In the genomic region with DNA sequence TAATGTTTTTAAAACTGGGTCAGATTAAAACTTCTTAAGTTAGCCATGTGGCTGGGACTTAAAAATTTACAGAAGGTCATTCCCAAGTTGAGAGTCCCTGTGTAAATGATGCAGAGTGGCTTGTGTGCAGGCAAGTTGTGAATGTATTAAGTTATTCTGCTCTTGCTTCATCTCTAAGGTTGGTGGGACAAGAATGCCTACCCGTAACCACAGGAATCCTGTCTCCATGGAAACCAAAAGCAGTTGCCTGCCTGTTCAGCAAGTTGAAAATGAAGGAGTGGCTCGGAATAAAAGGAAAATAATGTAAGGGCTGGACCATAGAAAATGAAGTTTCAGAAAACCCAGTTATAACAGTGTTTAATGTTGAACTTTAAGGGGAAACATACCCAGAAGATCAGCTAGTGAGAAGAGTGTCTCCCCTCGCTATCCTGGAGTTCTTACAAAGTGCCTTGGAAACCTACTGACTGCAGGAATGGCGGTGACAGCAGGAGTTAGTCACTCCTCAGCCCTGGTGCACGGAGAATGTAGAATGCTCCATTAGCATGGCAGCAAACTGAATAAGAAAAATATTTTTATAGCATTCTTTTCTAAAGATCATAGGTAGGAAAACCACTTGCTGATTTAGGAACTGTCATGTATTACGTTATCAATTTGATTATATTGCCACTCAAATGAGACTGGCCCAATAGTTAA, we compare ENCODE assay signal across 11 mouse cellular contexts. TPM values are rescaled to one million over a fixed set of nuclear protein-coding genes. Genes with fewer than 3 reads are reported as not detected.
DNase-seq lines count a peak whose midpoint lies in the region; ATAC-seq and TF ChIP-seq lines count a peak whose summit lies in the region.
"Had no signal": no experiment of that assay in that cellular context is flagged by ENCODE, and none has a peak within 500 bp of the region (broad histone marks: within the 10 kb centered on the region; RNA-seq: fewer than 3 reads in every experiment).

No protein-coding gene starts in this region.

- peaks cover 14% of the 10 kb centered on the region for H3K4me1 ChIP-seq in heart, embryonic 13.5 days
- H3K4me1 ChIP-seq in heart, embryonic 10.5 days = peaks cover 12% of the 10 kb centered on the region; the same call in 1 of the 2 replicates
- H3K4me1 ChIP-seq in hindbrain, postnatal 0 days (ENCODE audit: insufficient read depth, low read length) = 0 out of 2 replicates have a peak, but pooled peaks cover 7% of the 10 kb centered on the region
- H3K4me1 ChIP-seq in midbrain, embryonic 13.5 days (replicated peaks) = peaks cover 16% of the 10 kb centered on the region

- ATAC-seq in heart, embryonic 13.5 days (ENCODE audit: extremely low read depth, insufficient number of reproducible peaks, low FRiP score, low TSS enrichment) = no peak
- 0 out of 2 replicates have a peak, but pooled peaks have one; percentile 40 for ATAC-seq in hindbrain, postnatal 0 days
- no peak for ATAC-seq in midbrain, embryonic 13.5 days
- no peak for ATAC-seq in granulocyte monocyte progenitor cell, adult 5-6 weeks (replicated peaks; ENCODE audit: poor library complexity, severe bottlenecking)

- no peaks in the 10 kb centered on the region for H3K9me3 ChIP-seq in heart, embryonic 13.5 days
- no peaks in the 10 kb centered on the region for H3K9me3 ChIP-seq in heart, embryonic 10.5 days
- no peaks in the 10 kb centered on the region for H3K9me3 ChIP-seq in hindbrain, postnatal 0 days (ENCODE audit: low read length)
- H3K9me3 ChIP-seq in midbrain, embryonic 13.5 days = no peaks in the 10 kb centered on the region

- peak overlapping the region; percentile 25 for H3K27ac ChIP-seq in heart, embryonic 13.5 days (replicated peaks)
- H3K27ac ChIP-seq in heart, embryonic 10.5 days = no peak overlapping the region
- no peak overlapping the region for H3K27ac ChIP-seq in hindbrain, postnatal 0 days
- H3K27ac ChIP-seq in midbrain, embryonic 13.5 days = 0 out of 2 replicates have a peak overlapping the region, but pooled peaks have one; percentile 41
- H3K27ac ChIP-seq: macrophage had no signal

- DNase-seq in heart, embryonic 10.5 days (ENCODE audit: low spot score) = no peak
- peak; percentile 74 for DNase-seq in embryo, embryonic 11 days
- peak; percentile 77 for DNase-seq in hindbrain, postnatal 0 days (ENCODE audit: low spot score)
- DNase-seq in spleen, adult 18-20 months = no peak
- no peak for DNase-seq in heart, adult 8-10 months (ENCODE audit: low spot score)
- DNase-seq: cerebellum, adult 11-12 months had no signal

- WGBS in heart, embryonic 13.5 days = 40% methylated on average over 6 of the region's 6 CpGs
- WGBS in heart, embryonic 10.5 days = 38% methylated on average over 6 of the region's 6 CpGs
- WGBS in hindbrain, postnatal 0 days = 16% methylated on average over 6 of the region's 6 CpGs
- 20% methylated on average over 6 of the region's 6 CpGs for WGBS in midbrain, embryonic 13.5 days

- H3K4me3 ChIP-seq in heart, embryonic 13.5 days = no peak overlapping the region
- H3K4me3 ChIP-seq in heart, embryonic 10.5 days = no peak overlapping the region
- no peak overlapping the region for H3K4me3 ChIP-seq in hindbrain, postnatal 0 days (ENCODE audit: low read length)
- H3K4me3 ChIP-seq in midbrain, embryonic 13.5 days (replicated peaks) = no peak overlapping the region

- peaks cover 47% of the 10 kb centered on the region for H3K36me3 ChIP-seq in heart, embryonic 13.5 days
- peaks cover 35% of the 10 kb centered on the region for H3K36me3 ChIP-seq in heart, embryonic 10.5 days
- H3K36me3 ChIP-seq in hindbrain, postnatal 0 days (ENCODE audit: insufficient read depth, low read length) = no peaks in the 10 kb centered on the region
- H3K36me3 ChIP-seq in midbrain, embryonic 13.5 days = peaks cover 22% of the 10 kb centered on the region

- no peak for TF ChIP-seq CTCF in hindbrain, postnatal 0 days (IDR thresholded peaks at IDR 0.05; ENCODE audit: low read depth)

- no peaks in the 10 kb centered on the region for H3K27me3 ChIP-seq in heart, embryonic 13.5 days (replicated peaks)
- no peaks in the 10 kb centered on the region for H3K27me3 ChIP-seq in heart, embryonic 10.5 days (ENCODE audit: insufficient read depth, poor library complexity, severe bottlenecking)
- H3K27me3 ChIP-seq in hindbrain, postnatal 0 days (ENCODE audit: insufficient read depth, low read length) = no peaks in the 10 kb centered on the region
- H3K27me3 ChIP-seq in midbrain, embryonic 13.5 days = no peaks in the 10 kb centered on the region
- H3K27me3 ChIP-seq: CH12.LX had no signal

- no peak overlapping the region for H3K4me2 ChIP-seq in heart, embryonic 13.5 days
- H3K4me2 ChIP-seq in hindbrain, postnatal 0 days (ENCODE audit: low read depth, low read length) = no peak overlapping the region
- no peak overlapping the region for H3K4me2 ChIP-seq in midbrain, embryonic 13.5 days (replicated peaks)

- no peak overlapping the region for H3K9ac ChIP-seq in heart, embryonic 13.5 days
- no peak overlapping the region for H3K9ac ChIP-seq in hindbrain, postnatal 0 days (replicated peaks; ENCODE audit: low read length)
- no peak overlapping the region for H3K9ac ChIP-seq in midbrain, embryonic 13.5 days (replicated peaks)

RNA-seq across cellular contexts. Expression of a gene that starts 21.4 kb away (rescaled TPM):
- polyA plus RNA-seq in heart, embryonic 13.5 days (2015; fragmentation: Nextera tagmentation; extraction: Ambion mirVana) = 450 and 490 TPM in 2 replicates
- polyA plus RNA-seq in heart, embryonic 10.5 days (2016; fragmentation: Nextera tagmentation; extraction: Ambion mirVana) = 349 and 412 TPM in 2 replicates
- 69.6 and 73.4 TPM in 2 replicates for total RNA-seq in hindbrain, postnatal 0 days (2014; rRNA removed)
- 107 and 108 TPM in 2 replicates for polyA plus RNA-seq in hindbrain, postnatal 0 days (2015; fragmentation: Nextera tagmentation; extraction: Ambion mirVana)
- 96.0 and 115 TPM in 2 replicates for polyA plus RNA-seq in midbrain, embryonic 13.5 days (2015; fragmentation: Nextera tagmentation; extraction: Ambion mirVana)
- total RNA-seq in granulocyte monocyte progenitor cell, adult 5-6 weeks (2014; fragmentation: Nextera tagmentation) = 119 and 132 TPM in 2 replicates
- 95.9 and 98.4 TPM in 2 replicates for total RNA-seq in granulocyte monocyte progenitor cell, adult 5-6 weeks (2017)
- 10 to 100 TPM; 48.1 to 87.1 (median 65.2) TPM for total RNA-seq in heart, adult 8-10 months (2022)

RNA-seq across cellular contexts. Expression of a gene that starts 34.3 kb away (rescaled TPM):
- polyA plus RNA-seq in heart, embryonic 13.5 days (2015; fragmentation: Nextera tagmentation; extraction: Ambion mirVana) = 10.7 and 11.7 TPM in 2 replicates
- 13.0 and 17.0 TPM in 2 replicates for polyA plus RNA-seq in heart, embryonic 10.5 days (2016; fragmentation: Nextera tagmentation; extraction: Ambion mirVana)
- total RNA-seq in hindbrain, postnatal 0 days (2014; rRNA removed) = 3.7 and 9.1 TPM in 2 replicates
- polyA plus RNA-seq in hindbrain, postnatal 0 days (2015; fragmentation: Nextera tagmentation; extraction: Ambion mirVana) = 7.3 TPM in 2 replicates
- 13.2 and 14.3 TPM in 2 replicates for polyA plus RNA-seq in midbrain, embryonic 13.5 days (2015; fragmentation: Nextera tagmentation; extraction: Ambion mirVana)
- total RNA-seq in granulocyte monocyte progenitor cell, adult 5-6 weeks (2014; fragmentation: Nextera tagmentation) = 27.2 and 27.5 TPM in 2 replicates
- total RNA-seq in granulocyte monocyte progenitor cell, adult 5-6 weeks (2017) = 16.4 and 27.1 TPM in 2 replicates
- total RNA-seq in heart, adult 8-10 months (2022) = 1 to 10 TPM; 5.4 to 7.4 (median 6.7) TPM

Comparison
In these comparisons a context has a peak if more than half of its experiments do, and no peak if none do; other contexts are left out.
1. H3K27ac ChIP-seq: peak in heart, embryonic 13.5 days (single experiment) and midbrain, embryonic 13.5 days (single experiment); none in heart, embryonic 10.5 days (single experiment) and hindbrain, postnatal 0 days (single experiment).
2. DNase-seq: peak in embryo, embryonic 11 days (single experiment) and hindbrain, postnatal 0 days (single experiment); none in heart, embryonic 10.5 days (single experiment), spleen, adult 18-20 months (0 of 2) and heart, adult 8-10 months (single experiment).